Mouse (Mus musculus) gastrocnemius, postnatal 10 days (tissue): ENCODE measurements around the gene Clca3a1. TPM values are rescaled to one million over a fixed set of nuclear protein-coding genes. Genes with fewer than 3 reads are reported as not detected.
"Not testable (repeated sequence)": the region's sequence is repeated elsewhere in the genome, so short reads cannot be mapped to it uniquely, and the experiment has no call there.

Source experiments
- DNase-seq: peaks from one replicate; pipeline ENCODE4 v3.0.0; 2021; ENCODE audit warnings: mixed read lengths
- long read RNA-seq, 2 experiments: library from polyadenylated mRNA; stranded (forward); transcript quantifications; one replicate each; pipeline ENCODE4 v2.0.0; 2021
- total RNA-seq, 2 experiments: library from RNA; stranded (reverse); gene quantifications; 2 replicates each; pipeline ENCODE4 v1.2.3; 2021

Gene Clca3a1
- under 1 TPM; 0.20 to 0.31 TPM for total RNA-seq
- long read RNA-seq, experiment 1: 0 reads
- long read RNA-seq, experiment 2: 0 reads

- no peak for DNase-seq
These were observed at the start of gene Clca3a1 for GRCm38 (mm10) chr3:144760592-144761309. TSS of gene Clca3a1 (minus strand) at chr3:144760977.

- DNase-seq: not testable (repeated sequence)
These were observed 47.6 kb upstream of the Clca3a1 start for GRCm38 (mm10) chr3:144808153-144808925.

- not testable (repeated sequence) for DNase-seq
These were observed 45.8 kb upstream of the Clca3a1 start for GRCm38 (mm10) chr3:144806626-144807025.

GRCm38 (mm10) chr3:144801861-144802260 is 41.1 kb upstream of the Clca3a1 start:
- peak; percentile 23 for DNase-seq

- no peak for DNase-seq
These were observed 24.7 kb upstream of the Clca3a1 start for GRCm38 (mm10) chr3:144785181-144786148.

- DNase-seq: no peak
These were observed 4.4 kb upstream of the Clca3a1 start for GRCm38 (mm10) chr3:144765161-144765560.

- DNase-seq: no peak
These were observed 677 bp upstream of the Clca3a1 start for GRCm38 (mm10) chr3:144761454-144761853.

- no peak for DNase-seq
These were observed 1.1 kb downstream of the Clca3a1 start for GRCm38 (mm10) chr3:144759719-144760118.

- DNase-seq: peak; percentile 8
These were observed 4.7 kb downstream of the Clca3a1 start for GRCm38 (mm10) chr3:144756103-144756502.

GRCm38 (mm10) chr3:144753120-144753519 is 7.7 kb downstream of the Clca3a1 start:
- DNase-seq: peak; percentile 6

- not testable (repeated sequence) for DNase-seq
These were observed 11.5 kb downstream of the Clca3a1 start for GRCm38 (mm10) chr3:144749062-144749963.

GRCm38 (mm10) chr3:144747706-144748105 is 13.1 kb downstream of the Clca3a1 start:
- not testable (repeated sequence) for DNase-seq

- DNase-seq: not testable (repeated sequence)
These were observed 22.4 kb downstream of the Clca3a1 start for GRCm38 (mm10) chr3:144738396-144738795.

- peak; percentile 58 for DNase-seq
These were observed 23.9 kb downstream of the Clca3a1 start for GRCm38 (mm10) chr3:144736831-144737230.

- peak; percentile 48 for DNase-seq
These were observed 37.3 kb downstream of the Clca3a1 start for GRCm38 (mm10) chr3:144723455-144723854.

GRCm38 (mm10) chr3:144722566-144722965 is 38.2 kb downstream of the Clca3a1 start:
- DNase-seq: not testable (repeated sequence)

- DNase-seq: no peak
These were observed 38.9 kb downstream of the Clca3a1 start for GRCm38 (mm10) chr3:144721860-144722256.

GRCm38 (mm10) chr3:144721077-144721859 is 39.5 kb downstream of the Clca3a1 start:
- no peak for DNase-seq

GRCm38 (mm10) chr3:144719901-144720747 is 40.7 kb downstream of the Clca3a1 start, which contains the start of gene Sh3glb1:
TSS of gene Sh3glb1 (minus strand) at chr3:144720335.
- DNase-seq: peak; percentile 99
